Mouse (Mus musculus) cerebellum, adult 11-12 months (tissue): ENCODE data around the gene Pdcd1lg2.

Experiments used
- DNase-seq: peaks from one replicate; pipeline ENCODE4 v3.0.0; 2022

The Pdcd1lg2 gene

GRCm38 (mm10) chr19:29410619-29411018 is at the start of gene Pdcd1lg2:
Gene Pdcd1lg2 (plus strand): TSS chr19:29410919.
- DNase-seq, result no peak

GRCm38 (mm10) chr19:29361468-29362130 is 49.1 kb upstream of the Pdcd1lg2 start:
- peak; percentile 95 for DNase-seq

- DNase-seq, result no peak
Measured at GRCm38 (mm10) chr19:29362173-29362930, 48.4 kb upstream of the Pdcd1lg2 start.

- no peak for DNase-seq
Measured at GRCm38 (mm10) chr19:29363557-29363956, 47.2 kb upstream of the Pdcd1lg2 start.

GRCm38 (mm10) chr19:29364076-29364475 is 46.6 kb upstream of the Pdcd1lg2 start:
- no peak for DNase-seq

GRCm38 (mm10) chr19:29365105-29365504 is 45.6 kb upstream of the Pdcd1lg2 start:
- no peak for DNase-seq

- no peak for DNase-seq
Measured at GRCm38 (mm10) chr19:29366226-29366968, 44.3 kb upstream of the Pdcd1lg2 start.

GRCm38 (mm10) chr19:29366969-29367622 is 43.6 kb upstream of the Pdcd1lg2 start, which contains the start of the genes Plgrkt and Cd274:
Gene Plgrkt (minus strand): TSS chr19:29367390.
Gene Cd274 (plus strand): TSS chr19:29367455.
- peak; percentile 44 for DNase-seq

GRCm38 (mm10) chr19:29368041-29368440 is 42.7 kb upstream of the Pdcd1lg2 start:
- DNase-seq, result no peak

- DNase-seq, result no peak
Measured at GRCm38 (mm10) chr19:29368671-29369309, 41.9 kb upstream of the Pdcd1lg2 start.

GRCm38 (mm10) chr19:29370112-29370511 is 40.6 kb upstream of the Pdcd1lg2 start:
- no peak for DNase-seq

- no peak for DNase-seq
Measured at GRCm38 (mm10) chr19:29370545-29371283, 40.0 kb upstream of the Pdcd1lg2 start.

GRCm38 (mm10) chr19:29371284-29372081 is 39.2 kb upstream of the Pdcd1lg2 start:
- DNase-seq, result no peak

- DNase-seq, result no peak
Measured at GRCm38 (mm10) chr19:29372138-29372537, 38.6 kb upstream of the Pdcd1lg2 start.

- DNase-seq, result no peak
Measured at GRCm38 (mm10) chr19:29372621-29373020, 38.1 kb upstream of the Pdcd1lg2 start.

- no peak for DNase-seq
Measured at GRCm38 (mm10) chr19:29373438-29373837, 37.3 kb upstream of the Pdcd1lg2 start.

- DNase-seq, result no peak
Measured at GRCm38 (mm10) chr19:29374947-29375346, 35.8 kb upstream of the Pdcd1lg2 start.

- DNase-seq, result no peak
Measured at GRCm38 (mm10) chr19:29376382-29376781, 34.3 kb upstream of the Pdcd1lg2 start.

- DNase-seq, result no peak
Measured at GRCm38 (mm10) chr19:29379839-29380603, 30.7 kb upstream of the Pdcd1lg2 start.

- DNase-seq, result no peak
Measured at GRCm38 (mm10) chr19:29383368-29383767, 27.4 kb upstream of the Pdcd1lg2 start.
